Mouse (Mus musculus): ENCODE data around the gene Sox10.

The Sox10 gene

DNA sequence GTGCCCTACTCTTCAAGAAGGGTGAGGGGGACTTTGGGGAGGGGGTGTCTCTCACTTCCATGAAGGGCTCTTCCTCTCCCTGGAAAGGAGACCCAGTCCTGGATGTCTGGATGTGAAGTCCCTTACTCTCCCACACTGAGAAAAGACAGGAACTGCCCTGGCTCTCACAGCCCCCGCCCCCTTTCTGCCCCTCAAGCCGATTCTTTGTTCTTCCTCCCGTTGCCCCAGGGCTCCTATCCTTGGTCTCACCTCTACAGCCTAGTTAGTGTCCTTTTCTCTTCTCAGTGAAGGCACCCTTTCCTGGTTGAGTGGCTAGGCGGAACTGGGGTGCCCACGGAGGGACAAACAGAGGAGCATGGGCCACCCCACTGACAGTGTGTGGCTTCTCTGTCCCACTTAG, at the start of gene Sox10:
TSS of gene Sox10 (minus strand) at position 101 of the 400 bp plus-strand sequence.
- no peak for DNase-seq (ENCODE audit: low read depth, low spot score)

DNA sequence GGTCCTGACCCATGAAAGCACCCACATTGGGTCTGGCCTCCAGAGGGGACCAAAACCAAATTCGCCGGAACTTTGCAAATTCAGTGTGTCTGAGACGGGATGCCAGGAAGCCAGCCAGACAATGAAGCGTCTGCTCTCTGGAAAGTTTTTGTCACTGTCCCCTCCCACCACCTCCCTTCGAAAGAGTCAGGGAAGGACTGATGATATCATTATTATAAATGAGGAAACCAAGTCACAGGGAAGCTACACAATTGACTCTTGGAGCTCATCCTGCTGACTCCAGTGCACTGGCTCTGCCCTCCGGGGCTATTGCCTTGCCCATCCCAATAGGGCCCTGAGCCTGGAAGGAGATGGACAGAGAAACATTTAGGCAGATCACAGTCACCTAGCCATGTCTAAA, 48.6 kb upstream of the Sox10 start:
- no peak for DNase-seq (ENCODE audit: low read depth, low spot score)

DNA sequence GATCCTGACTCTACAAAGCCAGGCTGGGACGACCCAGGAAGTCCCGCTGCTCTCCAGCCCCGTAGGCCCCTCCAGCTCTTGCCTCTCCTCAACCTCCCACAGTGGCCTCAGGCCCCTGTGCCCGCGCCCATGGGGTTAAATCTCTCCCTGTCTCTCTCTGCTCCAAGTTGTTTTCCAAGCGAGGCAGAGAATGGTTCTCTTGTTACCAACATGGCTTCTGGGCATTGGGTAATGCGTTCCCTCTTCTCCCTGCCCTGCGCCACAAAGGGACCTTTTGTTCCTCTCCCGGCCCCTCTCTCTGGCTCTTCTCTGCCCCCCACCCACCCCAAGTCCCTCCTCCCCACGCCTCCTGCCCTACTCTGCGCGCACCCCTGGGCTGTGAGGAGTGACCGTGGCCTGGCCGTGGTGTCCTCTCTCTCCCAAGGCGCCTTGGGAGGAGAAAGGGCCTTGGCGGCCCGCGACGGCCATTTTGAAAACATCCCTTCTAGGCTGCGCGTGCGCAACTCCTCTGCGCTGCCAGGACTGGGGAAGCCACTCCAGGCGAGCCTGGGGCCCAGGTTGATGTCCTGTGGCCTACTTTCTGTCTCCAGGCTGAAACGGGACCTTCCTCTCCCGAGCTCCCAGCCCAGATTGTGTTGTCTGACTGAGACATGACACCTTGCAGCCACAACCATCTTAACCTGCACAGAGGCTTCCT, 47.9 kb upstream of the Sox10 start:
- DNase-seq (ENCODE audit: low read depth, low spot score) = no peak

DNA sequence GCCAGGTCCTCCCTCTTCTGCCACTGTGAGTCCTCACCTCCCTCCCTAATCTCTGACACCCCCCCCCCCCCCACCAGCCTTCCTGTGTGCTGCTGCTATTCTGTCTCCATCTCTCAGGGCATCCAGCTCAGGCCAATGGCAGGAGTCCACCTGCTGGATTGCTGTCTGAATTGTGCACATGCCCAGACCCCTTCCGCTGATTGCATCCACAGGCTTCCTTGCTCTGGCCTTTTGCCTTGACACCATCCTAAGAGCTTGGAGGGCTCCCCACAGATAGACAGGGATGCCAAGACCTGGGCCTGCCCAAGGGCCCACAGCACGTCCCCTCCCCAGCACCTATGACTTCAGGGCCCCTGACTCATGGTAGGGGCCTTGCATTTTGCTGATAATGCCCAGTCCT, 45.3 kb upstream of the Sox10 start:
- no peak for DNase-seq (ENCODE audit: low read depth, low spot score)

DNA sequence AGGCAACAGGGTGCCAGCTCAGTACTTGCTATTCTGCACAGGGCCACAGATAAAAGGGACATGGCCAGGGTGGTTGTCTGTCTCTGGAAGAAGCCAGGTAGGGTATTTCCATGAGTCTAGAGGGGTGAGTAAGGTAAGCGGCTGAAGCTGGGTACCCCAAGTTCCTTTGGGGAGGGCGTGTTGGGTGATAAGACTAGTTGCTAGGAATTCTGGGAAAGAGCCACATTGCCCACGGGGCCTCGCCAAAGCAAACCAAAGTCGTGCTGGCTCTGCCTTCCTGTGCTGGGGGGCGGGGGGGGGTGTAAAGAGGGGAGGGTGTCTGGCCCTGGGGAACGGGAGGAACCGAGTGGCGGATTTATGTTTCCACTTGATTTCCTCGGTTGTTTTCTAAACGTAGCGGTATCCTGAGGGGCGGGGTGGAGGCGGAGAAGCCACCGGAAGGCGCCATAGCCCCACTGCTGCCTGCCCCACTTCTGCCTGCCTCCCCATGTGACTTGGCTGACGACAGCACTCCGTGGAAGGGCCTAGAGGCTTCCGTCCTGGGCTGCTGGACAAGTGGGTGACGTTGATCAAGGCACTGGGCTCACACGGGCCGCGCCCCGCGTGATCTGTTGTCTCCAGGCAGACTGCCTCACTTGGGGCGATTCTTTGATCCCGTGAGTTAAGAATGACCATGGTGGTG, 43.9 kb upstream of the Sox10 start:
- no peak for DNase-seq (ENCODE audit: low read depth, low spot score)

DNA sequence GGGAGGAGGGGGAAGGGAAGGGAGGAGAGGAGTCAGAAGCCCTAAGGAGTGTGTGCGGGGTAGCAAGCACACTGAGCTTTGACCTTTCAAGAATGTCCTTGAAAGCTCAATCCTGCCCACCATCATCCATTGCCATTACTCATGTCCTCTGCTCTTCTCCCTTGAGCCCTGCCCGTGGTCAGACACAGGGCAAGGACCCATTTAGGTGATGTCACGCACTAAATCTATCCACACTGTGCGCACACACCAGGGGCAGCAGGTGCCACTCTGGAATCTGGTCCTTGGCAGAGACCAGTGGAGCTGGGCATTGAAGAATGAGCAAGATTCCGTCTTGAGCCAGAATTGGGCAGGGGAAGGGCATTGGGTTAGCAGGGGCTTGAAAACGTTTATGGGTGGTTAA, 43.2 kb upstream of the Sox10 start:
- DNase-seq (ENCODE audit: low read depth, low spot score) = no peak

DNA sequence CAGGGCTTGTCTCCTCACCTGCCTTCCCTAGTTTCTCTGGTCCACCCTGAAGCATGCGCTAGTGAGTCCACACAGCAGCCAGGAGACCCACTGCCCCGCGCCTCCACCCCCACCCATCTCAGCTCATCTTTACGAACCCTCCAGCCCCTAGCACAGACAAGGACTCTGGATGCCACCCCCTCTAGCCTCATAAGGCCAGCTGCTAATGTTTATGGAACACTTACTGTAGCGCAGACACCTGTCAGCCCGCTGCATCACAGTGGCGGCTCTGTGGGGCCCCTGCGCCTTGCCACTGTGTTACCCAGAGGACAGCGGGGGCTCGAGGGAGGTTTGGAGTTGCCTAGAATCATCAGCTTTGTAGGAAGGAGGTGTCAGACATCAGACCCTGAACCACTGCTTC, 37.5 kb upstream of the Sox10 start:
- no peak for DNase-seq (ENCODE audit: low read depth, low spot score)

DNA sequence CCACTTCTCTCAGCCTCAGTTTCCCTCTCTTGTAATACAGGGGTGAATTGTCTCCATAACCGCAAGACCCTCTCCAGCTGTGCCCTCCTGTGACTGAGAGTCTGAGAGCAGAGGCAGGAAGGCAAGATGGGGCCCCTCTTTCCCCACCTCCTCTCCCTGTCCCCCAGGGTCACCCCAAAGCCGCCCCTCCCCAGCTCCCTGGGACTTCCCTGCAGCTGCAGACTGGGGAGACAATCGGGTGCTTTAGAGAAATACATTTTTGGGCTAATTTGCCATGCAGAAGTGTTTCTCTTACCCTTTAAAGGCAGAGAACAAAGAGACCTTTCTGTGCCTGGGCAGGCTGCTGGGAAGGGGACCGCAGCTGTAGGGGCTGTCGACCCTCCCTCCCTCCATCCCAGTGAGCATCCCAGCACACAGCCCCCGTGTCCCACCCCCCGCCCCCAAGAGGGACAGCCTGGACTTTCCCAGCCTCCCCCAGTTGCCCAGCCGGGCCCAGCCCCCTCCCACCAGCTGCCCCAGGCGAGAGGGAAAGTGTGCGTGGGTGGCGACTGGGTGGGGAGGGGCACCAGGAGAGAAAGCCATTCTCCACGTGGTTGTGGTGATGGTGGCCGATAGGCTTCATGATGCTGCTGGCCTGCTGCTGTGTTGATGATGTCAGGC, 36.6 kb upstream of the Sox10 start:
- DNase-seq (ENCODE audit: low read depth, low spot score) = peak; percentile 51

DNA sequence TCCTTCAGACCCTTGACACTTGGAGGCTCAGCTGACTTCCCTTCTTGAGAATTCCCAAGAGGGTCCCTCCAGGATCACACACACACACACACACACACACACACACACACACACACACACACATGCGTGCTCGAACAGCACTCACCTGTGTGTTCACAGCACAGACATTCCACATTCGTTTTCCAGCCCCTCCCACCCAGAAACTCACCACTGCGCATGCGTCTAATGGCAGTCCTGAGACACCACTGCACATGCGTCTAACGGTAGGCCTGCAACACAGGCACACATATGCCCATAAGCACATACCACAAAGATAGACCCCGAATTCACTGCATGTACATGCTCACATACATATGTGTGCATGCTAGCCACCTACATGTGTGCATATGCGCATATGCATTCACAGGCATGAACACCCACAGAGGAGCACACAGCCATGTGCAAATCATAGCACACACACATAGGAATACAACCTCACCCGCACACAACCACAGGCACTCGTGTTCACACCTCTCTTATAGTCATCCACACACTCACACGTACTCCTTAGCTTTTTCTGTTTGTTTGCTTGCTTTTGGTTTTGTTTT, 34.4 kb upstream of the Sox10 start:
- DNase-seq (ENCODE audit: low read depth, low spot score) = no peak

DNA sequence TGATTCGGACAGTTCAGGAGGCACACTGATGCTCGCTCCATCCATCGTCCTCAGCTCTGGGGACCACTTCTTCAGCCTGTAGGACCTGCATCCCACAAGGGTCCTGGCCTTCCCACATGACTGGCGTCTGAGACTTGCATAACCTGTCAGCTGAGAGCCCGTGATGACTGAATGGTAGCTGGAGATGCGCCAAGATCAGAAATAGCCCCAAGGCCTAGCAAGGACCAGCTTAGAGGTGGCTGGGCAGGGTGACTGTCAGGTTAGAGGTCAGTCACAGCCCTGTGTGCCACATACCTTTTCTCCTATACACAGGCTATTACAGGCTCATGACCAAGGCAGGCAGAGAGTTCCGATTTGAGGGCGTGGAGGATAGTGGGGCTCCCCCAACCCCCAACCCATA, 30.5 kb upstream of the Sox10 start:
- DNase-seq (ENCODE audit: low read depth, low spot score) = no peak

DNA sequence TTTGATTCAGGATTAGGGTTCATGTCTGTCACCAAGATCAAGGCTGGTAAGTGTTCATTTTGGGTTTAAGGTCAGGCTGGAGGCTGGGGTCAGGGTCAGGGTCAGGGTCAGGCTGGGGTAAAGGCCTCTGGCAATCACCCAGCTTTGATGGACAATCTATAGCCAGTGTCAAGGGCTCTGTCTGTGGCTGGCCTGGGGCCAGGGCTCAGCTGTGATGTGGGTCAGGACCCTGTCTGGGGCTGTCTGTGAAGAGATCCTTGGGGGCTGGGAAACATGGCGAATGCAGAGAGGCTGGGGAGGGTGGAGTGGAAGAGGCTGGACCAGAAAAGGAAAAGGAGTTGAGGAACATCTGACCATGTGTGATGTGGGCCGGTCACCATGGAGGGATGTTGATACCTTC, 29.9 kb upstream of the Sox10 start:
- no peak for DNase-seq (ENCODE audit: low read depth, low spot score)

DNA sequence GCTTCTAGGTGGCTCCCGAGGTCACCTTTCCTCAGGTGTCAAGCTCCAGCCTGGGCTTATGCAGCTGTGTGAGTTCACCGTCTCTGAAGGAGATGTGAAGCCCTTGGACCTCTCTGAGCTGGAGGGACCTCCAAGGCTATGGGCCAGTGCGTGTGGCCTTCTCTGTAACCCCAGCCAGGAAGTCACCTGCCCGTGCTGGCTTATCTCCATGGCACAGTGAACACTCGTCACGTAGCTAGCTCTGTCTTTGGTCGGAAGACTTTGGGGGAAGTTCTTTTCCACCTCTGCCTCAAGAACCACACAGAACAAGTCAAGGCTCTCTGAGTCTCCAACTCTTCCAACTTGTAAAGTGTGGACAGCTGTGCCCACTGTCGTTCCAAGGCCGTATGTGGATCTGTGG, 29.0 kb upstream of the Sox10 start:
- no peak for DNase-seq (ENCODE audit: low read depth, low spot score)

DNA sequence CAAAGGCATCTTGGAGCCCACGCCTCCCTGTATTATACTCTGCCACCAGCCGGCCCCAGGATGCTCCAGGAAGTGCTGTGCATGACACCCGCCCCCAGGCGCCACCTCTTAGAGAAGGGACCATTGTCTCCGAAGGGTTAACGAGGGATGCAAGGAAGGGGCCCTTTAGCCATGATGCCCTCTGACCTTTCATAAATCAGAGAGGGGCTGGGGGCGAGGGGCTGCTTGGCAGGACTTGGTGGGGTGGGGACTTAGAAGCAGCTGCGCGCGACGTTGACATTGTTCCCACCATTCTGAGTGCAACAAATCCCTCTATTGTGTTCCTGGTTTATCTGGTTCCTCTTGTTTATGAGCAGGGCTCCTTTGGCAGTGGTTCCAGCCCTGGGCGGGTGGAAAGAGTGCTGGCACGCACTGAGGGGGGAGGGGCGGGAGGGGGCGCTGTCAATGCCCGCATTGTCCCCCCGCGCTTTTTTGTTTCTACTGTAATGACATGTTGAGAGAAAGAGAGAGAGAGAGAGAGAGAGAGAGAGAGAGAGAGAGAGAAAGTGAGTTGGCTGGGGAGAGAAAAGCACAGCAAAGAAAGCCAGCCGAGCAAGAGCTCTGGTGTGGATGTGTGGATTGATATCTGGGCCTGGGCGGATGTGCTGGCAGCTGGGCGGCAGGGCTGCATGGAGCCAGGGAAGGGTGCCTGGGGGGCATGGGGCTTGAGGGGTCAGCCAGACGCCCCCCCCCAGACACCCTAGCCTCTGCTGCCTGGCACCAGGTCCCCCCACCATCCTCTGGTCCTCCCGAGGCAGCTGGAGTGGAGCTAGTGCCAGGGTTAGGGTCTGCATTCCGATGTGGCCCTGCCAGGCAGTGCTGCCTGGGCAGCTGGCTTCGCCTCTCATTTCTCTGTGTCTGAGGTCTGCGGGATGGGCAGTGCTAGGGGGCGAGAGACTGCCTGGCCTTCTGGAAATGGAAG, 28.1 kb upstream of the Sox10 start:
- peak; percentile 75 for DNase-seq (ENCODE audit: low read depth, low spot score)

DNA sequence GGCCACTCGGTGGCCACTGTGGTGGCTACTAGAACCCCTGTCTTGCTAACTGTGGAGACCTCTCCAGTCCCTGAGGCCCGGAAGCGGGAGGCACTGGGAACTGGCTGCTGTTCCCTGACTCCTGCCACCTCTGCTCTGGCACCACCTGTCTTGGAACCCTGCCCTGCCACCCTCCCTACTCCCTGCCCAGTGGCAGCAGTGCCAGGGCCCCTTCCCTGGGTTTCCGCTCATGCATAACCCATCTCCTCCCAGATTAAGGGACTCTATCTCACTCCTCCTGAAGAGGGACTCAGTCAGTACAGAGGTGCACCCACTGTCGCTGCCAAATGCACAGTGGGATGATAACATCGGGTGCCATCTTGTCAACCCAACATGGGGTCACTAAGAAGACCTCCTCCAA, 27.4 kb upstream of the Sox10 start:
- no peak for DNase-seq (ENCODE audit: low read depth, low spot score)

DNA sequence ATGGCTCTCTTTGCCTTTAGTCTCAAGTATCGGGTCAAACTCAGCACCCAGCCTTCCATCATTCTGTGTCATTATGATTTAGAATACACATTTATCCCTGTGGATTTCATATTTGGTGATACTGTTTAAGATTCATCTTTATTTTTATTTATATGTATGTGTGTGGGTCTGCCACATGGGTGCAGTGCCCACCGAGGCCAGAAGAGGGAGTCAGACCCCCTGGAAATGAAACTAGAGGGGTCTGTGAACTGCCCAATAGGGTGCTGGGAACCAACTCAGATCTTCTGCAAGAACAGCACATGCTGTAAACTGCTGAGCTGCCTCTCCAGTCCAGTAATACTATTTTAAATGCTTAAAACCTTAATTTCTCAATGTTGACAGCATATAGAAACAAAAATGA, 26.4 kb upstream of the Sox10 start:
- DNase-seq (ENCODE audit: low read depth, low spot score) = no peak

DNA sequence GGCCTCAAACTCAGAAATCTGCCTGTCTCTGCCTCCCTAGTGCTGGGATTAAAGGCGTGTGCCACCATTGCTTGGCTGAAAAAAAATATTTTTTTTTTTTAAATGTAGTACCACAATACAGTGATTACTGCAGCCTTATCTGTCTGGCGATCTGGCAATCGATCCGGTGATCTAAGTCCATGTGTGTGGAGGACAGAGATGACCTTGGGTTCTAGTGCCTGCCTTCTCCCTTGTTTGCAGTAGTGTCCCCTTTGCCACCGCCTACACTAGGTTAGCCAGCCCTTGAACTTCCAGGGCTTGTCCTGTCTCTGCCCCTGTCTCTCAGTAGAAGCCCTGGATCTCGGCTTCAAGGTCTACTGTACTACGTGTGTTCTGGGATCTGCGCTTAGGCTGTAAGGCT, 22.8 kb upstream of the Sox10 start:
- no peak for DNase-seq (ENCODE audit: low read depth, low spot score)

DNA sequence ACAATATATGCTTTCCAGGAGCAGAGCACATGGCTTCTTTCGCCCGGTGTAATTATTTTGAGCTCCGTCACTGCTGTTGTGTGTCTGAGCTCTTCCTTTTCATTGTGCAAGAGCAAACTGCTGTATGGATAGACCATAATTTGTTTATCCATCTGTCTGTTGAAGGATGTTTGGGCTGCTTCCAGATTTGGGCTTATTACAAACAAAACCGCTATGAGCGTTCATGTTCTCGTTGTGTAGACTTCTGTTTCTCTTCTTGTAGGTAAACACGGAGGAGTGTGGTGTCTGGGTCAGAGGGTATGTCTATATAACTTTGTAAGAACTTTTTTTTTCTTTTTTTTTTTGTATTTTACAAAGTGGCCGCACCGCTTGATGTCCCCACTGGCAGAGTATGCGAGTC, 20.2 kb upstream of the Sox10 start:
- no peak for DNase-seq (ENCODE audit: low read depth, low spot score)

DNA sequence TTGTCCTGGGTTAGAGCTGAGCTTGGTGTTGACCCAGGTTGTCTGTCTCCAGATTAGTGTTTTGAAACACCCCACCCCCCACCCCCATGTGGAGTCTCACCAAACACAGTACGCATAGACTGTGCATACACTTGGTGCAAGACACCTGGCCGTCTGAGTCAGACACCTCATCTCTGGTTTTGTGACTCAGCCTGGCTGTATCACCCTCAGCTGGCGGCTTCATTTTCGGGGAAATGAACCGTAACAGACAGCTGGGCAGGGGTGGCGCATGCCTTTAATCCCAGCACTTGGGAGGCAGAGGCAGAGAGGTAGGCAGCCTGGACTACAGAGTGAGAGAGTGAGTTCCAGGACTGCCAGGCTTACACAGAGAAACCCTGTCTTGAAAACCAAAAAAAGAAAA, 11.9 kb upstream of the Sox10 start:
- no peak for DNase-seq (ENCODE audit: low read depth, low spot score)

DNA sequence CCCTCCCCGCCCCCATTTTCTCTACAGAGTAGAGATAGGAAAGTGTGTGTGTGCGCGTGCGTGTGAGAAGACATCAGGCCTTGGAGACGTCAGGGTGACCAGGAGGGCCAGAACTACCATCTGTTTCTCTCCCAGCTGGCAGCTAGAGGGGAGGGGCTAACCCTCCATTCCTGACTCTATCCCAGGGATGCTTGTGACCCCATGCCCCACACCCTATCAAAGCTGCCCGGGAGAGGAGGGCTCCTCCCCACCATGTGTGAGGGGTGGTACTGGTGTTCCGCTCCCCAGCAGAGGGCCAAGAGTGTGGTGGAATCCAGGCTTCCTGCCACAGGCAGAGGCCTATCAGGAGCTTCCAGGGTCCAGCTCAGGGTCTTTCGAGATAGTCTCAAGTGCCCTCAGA, 1.7 kb upstream of the Sox10 start:
- DNase-seq (ENCODE audit: low read depth, low spot score) = peak; percentile 48

DNA sequence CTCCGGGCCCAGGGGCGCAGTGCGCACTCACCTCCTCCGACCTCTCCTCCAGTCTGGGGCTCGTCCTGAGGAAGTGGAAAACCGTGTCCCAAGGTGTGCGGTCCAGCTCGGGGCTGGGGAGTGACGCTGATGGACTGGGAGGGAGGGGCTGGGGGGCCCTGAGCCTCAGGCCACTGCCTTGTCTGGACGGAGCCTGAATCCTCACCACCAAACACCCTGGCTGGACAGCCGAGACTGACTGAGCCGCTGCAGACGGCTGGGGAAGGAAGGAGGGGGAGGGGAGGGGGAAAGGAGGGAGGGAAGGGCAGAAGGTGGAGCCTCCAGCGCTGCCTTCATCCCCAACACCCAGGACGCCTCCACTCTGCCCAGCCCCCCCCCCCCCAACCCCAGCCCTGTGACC, 789 bp downstream of the Sox10 start:
- no peak for DNase-seq (ENCODE audit: low read depth, low spot score)

DNA sequence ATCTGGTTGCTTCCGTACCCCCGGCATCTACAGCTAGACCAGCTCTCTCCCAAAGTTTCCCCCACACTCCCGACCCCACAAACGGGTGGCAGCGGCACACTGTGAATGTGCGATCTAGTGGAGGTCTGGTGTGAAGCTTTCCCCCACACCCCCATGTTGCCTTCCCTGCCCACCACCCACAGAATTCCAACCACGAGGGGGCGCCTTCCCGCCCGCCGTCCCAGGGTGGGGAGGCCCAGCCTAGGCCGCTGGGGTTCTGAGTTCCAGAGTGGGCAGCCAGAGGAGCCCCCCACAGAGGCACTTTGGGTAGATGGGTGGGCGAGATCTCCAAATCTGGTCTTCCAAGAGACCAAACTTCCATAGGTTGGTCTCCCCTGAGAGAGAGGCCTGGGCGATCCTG, 2.2 kb downstream of the Sox10 start:
- DNase-seq (ENCODE audit: low read depth, low spot score) = no peak

DNA sequence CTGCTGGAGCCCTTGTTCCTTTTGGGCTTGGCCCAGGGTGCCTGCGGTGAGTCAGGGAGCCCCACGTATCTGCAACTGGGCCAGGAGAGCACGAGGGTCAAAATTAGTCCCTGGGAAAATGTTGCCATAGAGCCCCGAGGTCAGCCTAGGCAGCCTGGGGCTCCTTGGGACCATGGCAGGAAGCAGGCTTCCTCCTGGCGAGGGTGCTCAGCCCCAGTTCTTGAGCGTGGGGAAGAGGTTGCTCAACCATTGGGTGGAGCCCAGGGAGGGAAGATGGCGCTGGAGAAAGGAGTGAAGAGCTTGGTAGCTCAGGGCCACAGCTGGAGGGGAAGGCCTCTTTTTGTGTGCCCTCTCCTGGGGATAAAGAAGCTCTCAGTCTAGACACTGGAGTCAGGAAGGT, 2.7 kb downstream of the Sox10 start:
- no peak for DNase-seq (ENCODE audit: low read depth, low spot score)
